Mouse (Mus musculus): ENCODE results near the gene Kcnh6. TPM values are rescaled to one million over a fixed set of nuclear protein-coding genes. Genes with fewer than 3 reads are reported as not detected.

Kcnh6 gene
- polyA plus RNA-seq (2017; shearing (Covaris generic)) = 0.15 TPM

DNA sequence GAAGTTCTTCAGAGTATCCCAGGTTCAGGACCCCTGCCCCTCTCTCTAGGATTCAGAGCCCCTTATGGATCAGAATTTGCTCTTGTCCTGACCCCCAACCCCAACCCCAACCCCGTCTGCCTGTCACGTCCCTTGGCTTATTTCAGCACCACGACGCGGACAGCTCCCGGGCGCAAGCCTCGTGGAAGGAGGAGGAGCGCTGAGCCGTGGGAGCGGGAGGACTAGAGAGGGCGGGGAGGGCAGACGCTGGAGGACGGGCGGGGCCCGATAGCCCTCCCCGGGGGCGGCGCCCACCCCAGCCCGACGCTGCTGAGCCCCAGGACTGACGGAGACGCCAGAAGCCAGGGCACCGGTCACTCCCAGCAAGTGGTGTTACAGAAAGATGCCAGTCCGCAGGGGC is at the start of gene Kcnh6:
TSS of gene Kcnh6 (plus strand) at position 304 of the 400 bp plus-strand sequence.

DNA sequence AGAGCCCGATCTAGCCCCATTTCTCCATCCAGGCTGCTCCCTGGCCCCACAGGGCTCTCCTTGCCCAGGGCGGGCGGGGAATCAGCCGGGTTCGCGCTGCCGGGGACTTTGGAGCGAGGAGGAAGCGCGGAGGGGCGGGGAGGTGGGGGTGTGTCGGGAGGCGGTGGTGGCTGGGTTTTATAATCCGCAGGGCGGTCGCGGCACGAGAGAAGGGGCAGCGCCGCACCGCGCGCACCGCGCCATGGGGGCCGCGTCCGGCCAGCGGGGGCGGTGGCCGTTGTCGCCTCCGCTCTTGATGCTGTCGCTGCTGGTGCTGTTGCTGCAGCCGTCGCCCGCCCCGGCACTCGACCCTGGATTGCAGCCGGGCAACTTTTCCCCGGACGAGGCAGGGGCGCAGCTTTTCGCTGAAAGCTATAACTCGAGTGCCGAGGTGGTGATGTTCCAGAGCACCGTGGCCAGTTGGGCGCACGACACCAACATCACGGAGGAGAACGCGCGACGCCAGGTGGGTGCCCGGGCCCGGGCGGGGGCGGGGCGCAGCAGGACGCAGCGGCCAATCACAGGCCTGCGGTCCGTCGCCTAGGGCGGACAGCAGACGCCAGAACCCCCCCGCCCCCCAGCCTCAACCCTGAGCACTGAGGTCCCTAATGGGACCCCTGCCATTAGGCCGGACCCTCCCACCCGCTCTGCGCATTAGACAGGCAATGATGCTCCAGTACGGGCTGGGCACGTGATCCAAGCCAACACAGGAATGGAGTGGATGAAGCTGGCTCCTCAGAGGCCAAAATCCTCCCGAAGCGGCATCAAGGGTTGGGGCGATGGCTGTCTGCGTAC is 40.0 kb upstream of the Kcnh6 start, which contains the start of gene Ace:
TSS of gene Ace (plus strand) at position 205 of the 834 bp plus-strand sequence.

DNA sequence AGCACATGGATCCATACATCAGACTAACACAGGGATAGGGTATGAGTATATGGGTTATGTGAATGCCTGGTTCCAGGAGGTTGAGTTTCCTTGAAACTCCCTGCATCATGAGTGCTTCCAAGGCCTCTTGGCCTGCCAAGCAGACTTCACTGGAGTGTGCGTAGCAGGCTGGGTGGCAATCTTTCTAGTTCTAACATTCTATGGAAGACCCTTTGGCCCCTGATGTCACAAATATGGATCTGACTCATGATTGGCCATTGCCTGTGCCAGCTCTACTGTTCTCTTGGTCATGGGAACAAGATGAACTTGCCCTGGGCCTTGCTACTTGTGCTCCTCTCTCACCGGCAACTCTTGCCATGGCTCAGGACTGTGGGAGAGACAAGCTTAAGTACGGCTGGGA is 13.5 kb upstream of the Kcnh6 start, which contains the start of gene Ace3:
TSS of gene Ace3 (plus strand) at position 301 of the 400 bp plus-strand sequence.

DNA sequence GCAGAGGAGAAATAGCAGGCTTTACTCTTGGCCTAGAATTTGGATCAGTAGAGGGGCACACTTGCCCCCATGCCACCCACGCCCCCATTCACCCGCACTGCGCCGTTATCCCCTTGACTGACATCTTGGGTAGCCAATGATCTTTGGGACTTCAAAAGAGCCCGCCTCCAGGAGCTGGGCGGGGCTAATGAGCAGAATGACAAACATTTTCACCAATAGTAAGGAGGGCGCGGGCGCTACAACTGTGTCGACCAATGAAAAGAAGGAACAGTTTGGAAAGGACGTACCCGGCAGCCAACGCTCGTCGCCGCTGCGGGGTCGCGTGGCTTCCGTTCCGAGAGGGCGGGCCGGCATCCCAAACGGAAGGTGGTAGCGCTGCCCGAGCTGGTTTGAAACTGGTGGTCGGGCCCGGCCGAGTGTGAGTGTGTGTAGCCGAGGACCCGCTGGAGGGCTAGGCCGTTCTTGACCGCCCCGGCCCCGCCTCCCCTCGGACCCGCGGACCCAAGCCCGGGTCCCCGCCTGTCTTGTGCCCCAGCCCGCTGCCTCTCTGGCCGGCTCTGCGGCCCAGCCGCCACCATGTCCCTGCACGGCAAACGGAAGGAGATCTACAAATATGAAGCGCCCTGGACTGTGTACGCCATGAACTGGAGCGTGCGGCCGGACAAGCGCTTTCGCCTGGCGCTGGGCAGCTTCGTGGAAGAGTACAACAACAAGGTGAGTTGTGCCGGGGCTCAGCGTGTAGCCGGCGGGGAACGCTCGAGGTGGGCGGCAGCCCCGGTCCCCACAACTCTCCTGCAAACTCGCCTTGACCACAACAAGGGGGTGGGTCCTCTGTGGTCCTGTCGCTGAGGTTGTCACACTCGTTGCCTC is 28.9 kb downstream of the Kcnh6 start, which contains the start of gene Dcaf7:
TSS of gene Dcaf7 (plus strand) at position 325 of the 870 bp plus-strand sequence.

DNA sequence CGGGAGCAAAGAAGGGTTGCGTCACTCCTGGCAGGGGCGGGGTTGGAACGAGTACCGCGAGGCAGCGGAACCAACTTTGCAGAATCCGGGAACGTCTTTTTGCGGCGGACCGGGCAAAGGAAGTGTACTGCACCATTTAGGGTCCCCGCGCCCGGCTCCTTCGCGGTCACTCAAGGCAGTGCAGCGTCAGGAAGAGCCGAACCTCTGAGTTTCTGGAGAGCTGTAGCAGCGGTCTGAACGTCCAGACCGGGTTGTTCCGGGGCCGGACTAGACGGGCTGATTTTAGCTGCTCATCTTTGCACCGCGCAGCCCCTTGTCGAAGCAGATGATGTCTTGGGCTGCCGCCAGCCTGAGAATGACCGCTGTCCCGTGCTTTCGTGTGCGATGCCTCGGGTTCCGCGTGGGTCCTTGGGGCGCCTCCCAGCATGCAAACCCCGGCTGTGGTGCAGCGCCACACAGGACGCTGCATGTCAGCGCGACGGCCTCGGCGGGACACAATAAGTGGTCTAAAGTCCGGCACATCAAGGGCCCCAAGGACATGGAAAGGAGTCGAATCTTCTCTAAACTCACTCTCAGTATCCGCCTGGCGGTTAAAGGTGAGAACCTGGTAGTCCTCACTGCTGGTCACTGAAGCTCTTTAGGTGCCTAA is 58.1 kb downstream of the Kcnh6 start, which contains the start of gene Taco1:
TSS of gene Taco1 (plus strand) at position 139 of the 649 bp plus-strand sequence.

Other genes with a start within 250 kb of the Kcnh6 start
- 0.80 TPM for gene Cyb561, start 54.8 kb upstream of the Kcnh6 start, polyA plus RNA-seq (2017; shearing (Covaris generic))
- not detected for gene Ace, start 40.2 kb upstream of the Kcnh6 start, polyA plus RNA-seq (2017; shearing (Covaris generic))
- not detected for gene Ace3, start 13.4 kb upstream of the Kcnh6 start, polyA plus RNA-seq (2017; shearing (Covaris generic))
- 81.6 TPM for gene Dcaf7, start 28.7 kb downstream of the Kcnh6 start, polyA plus RNA-seq (2017; shearing (Covaris generic))
- 5.0 TPM for gene Taco1, start 57.9 kb downstream of the Kcnh6 start, polyA plus RNA-seq (2017; shearing (Covaris generic))
- 102 TPM for gene Map3k3, start 76.5 kb downstream of the Kcnh6 start, polyA plus RNA-seq (2017; shearing (Covaris generic))
- gene Gm10840, start 152.7 kb downstream of the Kcnh6 start, polyA plus RNA-seq (2017; shearing (Covaris generic)) = not detected
- 940 TPM for gene Limd2, start 152.7 kb downstream of the Kcnh6 start, polyA plus RNA-seq (2017; shearing (Covaris generic))
- gene Strada, start 194.0 kb downstream of the Kcnh6 start, polyA plus RNA-seq (2017; shearing (Covaris generic)) = 28.5 TPM
- gene Ccdc47, start 208.2 kb downstream of the Kcnh6 start, polyA plus RNA-seq (2017; shearing (Covaris generic)) = 66.9 TPM
- 105 TPM for gene Ddx42, start 208.8 kb downstream of the Kcnh6 start, polyA plus RNA-seq (2017; shearing (Covaris generic))
- gene Ftsj3, start 248.0 kb downstream of the Kcnh6 start, polyA plus RNA-seq (2017; shearing (Covaris generic)) = 67.4 TPM
- 120 TPM for gene Psmc5, start 248.0 kb downstream of the Kcnh6 start, polyA plus RNA-seq (2017; shearing (Covaris generic))